Mouse (Mus musculus) lung, postnatal 0 days (tissue): ENCODE data around the gene Spag7. TPM values are rescaled to one million over a fixed set of nuclear protein-coding genes. Genes with fewer than 3 reads are reported as not detected.

ENCODE experiments used
- ATAC-seq: fragments of 200-750 bp; cut with Nextera tagmentation; 2 replicates; pipeline ENCODE4 v1.8.0; 2017; ENCODE audit warnings: moderate library complexity
- DNase-seq: peaks from one replicate; pipeline ENCODE4 v3.0.0-alpha.2; 2016; ENCODE audit warnings: low spot score
- H3K27ac ChIP-seq: fragments of 300-500 bp; sonication (generic); 2 replicates; pipeline ENCODE4 v1.5.1; 2014; ENCODE audit warnings: antibody characterized with exemption, mild to moderate bottlenecking, low read length, mixed read lengths
- H3K27me3 ChIP-seq: fragments of 300-500 bp; sonication (generic); replicated peaks from 2 replicates; pipeline ENCODE4 v1.6.1; 2014; ENCODE audit warnings: low read length, mixed read lengths; ENCODE audit not compliant: insufficient read depth
- H3K36me3 ChIP-seq: fragments of 300-500 bp; sonication (generic); 2 replicates; pipeline ENCODE4 v1.6.1; 2014; ENCODE audit warnings: low read length, mixed read lengths; ENCODE audit not compliant: insufficient read depth
- H3K4me1 ChIP-seq: fragments of 300-500 bp; sonication (generic); 2 replicates; pipeline ENCODE4 v1.6.1; 2014; ENCODE audit warnings: antibody characterized with exemption, low read depth, low read length, mixed read lengths; ENCODE audit not compliant: insufficient read depth
- H3K4me2 ChIP-seq: fragments of 300-500 bp; sonication (generic); replicated peaks from 2 replicates; pipeline ENCODE4 v1.6.1; 2014; ENCODE audit warnings: low read depth, mild to moderate bottlenecking, low read length, moderate library complexity, mixed read lengths
- H3K4me3 ChIP-seq: fragments of 300-500 bp; sonication (generic); 2 replicates; pipeline ENCODE4 v1.5.1; 2014; ENCODE audit warnings: low read depth, low read length
- H3K9ac ChIP-seq: fragments of 300-500 bp; sonication (generic); replicated peaks from 2 replicates; pipeline ENCODE4 v1.6.1; 2014; ENCODE audit warnings: low read depth, mild to moderate bottlenecking
- H3K9me3 ChIP-seq: fragments of 300-500 bp; sonication (generic); 2 replicates; pipeline ENCODE4 v1.6.1; 2016; ENCODE audit warnings: low read length, mixed read lengths
- CTCF ChIP-seq: IDR thresholded peaks from 2 replicates; pipeline ENCODE4 v1.5.1; 2016; ENCODE audit warnings: antibody characterized with exemption, mild to moderate bottlenecking
- EP300 ChIP-seq: IDR thresholded peaks from 2 replicates; pipeline ENCODE4 v1.6.1; 2016; ENCODE audit warnings: antibody characterized with exemption, mild to moderate bottlenecking, control low read depth
- WGBS: fragments of 180-500 bp; shearing (Covaris S2); extraction: QIAGEN DNeasy Blood & Tissue Kit; methylation state at CpG from one replicate; pipeline ENCODE4 v1.1.7; 2014; 5-methylcytosine and 5-hydroxymethylcytosine counted together
- polyA plus RNA-seq: library from polyadenylated mRNA; unstranded; fragments of >200 nt; fragmentation: Nextera tagmentation; extraction: Ambion mirVana; gene quantifications from 2 replicates; pipeline ENCODE4 v1.2.1, GENCODE M21; 2015

Gene Spag7
- polyA plus RNA-seq, 1 experiment from 2014 or later: 84.6 TPM

DNA sequence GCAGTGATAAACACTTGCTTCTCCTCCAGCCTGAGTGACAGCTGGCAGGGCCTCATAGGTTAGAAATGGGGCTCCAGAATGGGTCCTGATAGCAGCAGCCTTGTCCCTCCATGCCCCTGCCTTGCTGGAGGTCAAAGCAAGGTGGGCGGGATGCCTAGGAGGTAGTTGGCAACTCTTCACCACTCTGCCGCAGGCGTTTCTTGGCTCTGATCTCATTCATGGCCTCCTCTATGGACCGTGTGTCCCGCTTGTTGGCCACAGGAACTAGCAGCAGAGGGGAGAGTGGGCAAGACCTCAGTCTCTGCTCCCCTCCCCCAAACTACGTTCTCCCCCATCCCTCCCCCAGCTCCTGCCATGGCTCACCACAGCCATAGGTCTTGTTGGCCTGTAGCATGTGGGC lies 5.3 kb downstream of the Spag7 start:
- Histone ChIP-seq H3K9me3 (no peaks in the 10 kb centered on the region), H3K4me3 (no peak overlapping the region), H3K27ac (no peak overlapping the region), H3K36me3 (peaks cover 13% of the 10 kb centered on the region; the same call in 1 of the 2 replicates), H3K27me3 (no peaks in the 10 kb centered on the region), H3K4me1 (no peaks in the 10 kb centered on the region), H3K4me2 (no peak overlapping the region), H3K9ac (no peak overlapping the region)
- DNase-seq (no peak), ATAC-seq (no peak)
- TF ChIP-seq EP300: no peak
- TF ChIP-seq CTCF: no peak
- WGBS: 81% methylated on average over 6 of the region's 6 CpGs

DNA sequence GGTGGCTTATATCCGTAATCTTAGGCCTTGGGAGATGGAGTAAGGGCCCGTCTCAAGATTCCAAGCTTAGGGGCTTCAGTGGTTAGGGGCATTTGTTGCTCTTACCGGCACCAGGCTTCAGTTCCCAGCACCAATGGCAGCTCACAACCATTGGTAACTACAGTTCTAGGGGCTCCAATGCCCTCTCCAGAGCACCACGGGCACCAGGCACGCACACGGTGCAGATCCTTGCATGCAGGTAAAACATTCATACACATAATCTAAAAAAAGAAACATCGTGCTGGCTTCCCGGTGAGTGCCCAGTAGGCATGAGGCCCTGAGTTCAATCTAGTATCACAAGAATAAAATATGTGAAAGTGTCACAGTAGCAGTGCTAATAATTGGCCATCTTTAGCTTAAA lies 6.1 kb downstream of the Spag7 start:
- no peak for DNase-seq
- no peaks in the 10 kb centered on the region for H3K4me1 ChIP-seq
- no peaks in the 10 kb centered on the region for H3K9me3 ChIP-seq
- no peak overlapping the region for H3K27ac ChIP-seq
- ATAC-seq: no peak
- H3K4me3 ChIP-seq: no peak overlapping the region
- 86% methylated on average over 8 of the region's 8 CpGs for WGBS
- no peak overlapping the region for H3K4me2 ChIP-seq
- no peak overlapping the region for H3K9ac ChIP-seq
- H3K27me3 ChIP-seq: no peaks in the 10 kb centered on the region
- TF ChIP-seq EP300 (no peak), CTCF (no peak)
- peaks cover 13% of the 10 kb centered on the region; the same call in 1 of the 2 replicates for H3K36me3 ChIP-seq

DNA sequence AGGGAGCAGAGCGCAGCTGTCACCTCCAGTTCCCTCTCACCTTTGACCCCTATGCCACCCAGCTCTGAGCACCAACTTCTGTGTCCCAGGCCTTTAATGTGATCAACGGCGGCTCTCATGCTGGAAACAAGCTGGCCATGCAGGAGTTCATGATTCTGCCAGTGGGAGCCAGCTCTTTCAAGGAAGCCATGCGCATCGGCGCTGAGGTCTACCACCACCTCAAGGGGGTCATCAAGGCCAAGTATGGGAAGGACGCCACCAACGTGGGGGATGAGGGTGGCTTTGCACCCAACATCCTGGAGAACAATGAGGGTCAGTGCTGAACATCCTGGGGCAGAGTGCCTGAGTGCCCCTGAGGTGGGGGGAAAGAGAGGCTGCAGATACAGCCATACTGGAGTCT lies 8.6 kb downstream of the Spag7 start:
- 91% methylated on average over 8 of the region's 8 CpGs for WGBS
- TF ChIP-seq CTCF: no peak
- no peak for TF ChIP-seq EP300
- Histone ChIP-seq H3K9ac (no peak overlapping the region), H3K4me1 (peaks cover 10% of the 10 kb centered on the region), H3K4me3 (no peak overlapping the region), H3K27me3 (no peaks in the 10 kb centered on the region), H3K9me3 (no peaks in the 10 kb centered on the region), H3K36me3 (peaks cover 13% of the 10 kb centered on the region; the same call in 1 of the 2 replicates), H3K4me2 (no peak overlapping the region), H3K27ac (no peak overlapping the region)
- DNase-seq (no peak), ATAC-seq (no peak)

DNA sequence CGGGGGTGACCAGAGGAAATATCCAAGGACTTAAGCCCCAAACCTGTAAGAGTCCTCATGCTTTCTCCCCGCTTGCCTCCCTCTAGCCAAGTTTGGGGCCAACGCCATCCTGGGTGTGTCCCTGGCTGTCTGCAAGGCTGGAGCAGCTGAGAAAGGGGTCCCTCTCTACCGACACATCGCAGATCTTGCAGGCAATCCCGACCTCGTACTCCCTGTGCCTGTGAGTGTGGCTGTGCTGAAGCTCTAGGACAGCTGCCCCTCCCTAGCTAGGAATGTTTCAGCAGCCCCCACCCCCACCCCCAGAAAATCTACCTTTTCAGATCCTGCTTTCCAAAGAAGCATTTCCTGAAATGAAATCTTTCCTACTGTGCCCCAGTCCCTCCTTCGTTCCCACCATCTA lies 10.3 kb downstream of the Spag7 start:
- no peak overlapping the region for H3K4me3 ChIP-seq
- ATAC-seq (no peak), DNase-seq (no peak)
- no peaks in the 10 kb centered on the region for H3K27me3 ChIP-seq
- peaks cover 2% of the 10 kb centered on the region; the same call in 1 of the 2 replicates for H3K36me3 ChIP-seq
- H3K4me2 ChIP-seq: no peak overlapping the region
- TF ChIP-seq CTCF: no peak
- TF ChIP-seq EP300: no peak
- H3K9me3 ChIP-seq: no peaks in the 10 kb centered on the region
- 54% methylated on average over 8 of the region's 8 CpGs for WGBS
- no peak overlapping the region for H3K27ac ChIP-seq
- no peak overlapping the region; the same call in 1 of the 2 replicates for H3K9ac ChIP-seq
- H3K4me1 ChIP-seq: peaks cover 10% of the 10 kb centered on the region

DNA sequence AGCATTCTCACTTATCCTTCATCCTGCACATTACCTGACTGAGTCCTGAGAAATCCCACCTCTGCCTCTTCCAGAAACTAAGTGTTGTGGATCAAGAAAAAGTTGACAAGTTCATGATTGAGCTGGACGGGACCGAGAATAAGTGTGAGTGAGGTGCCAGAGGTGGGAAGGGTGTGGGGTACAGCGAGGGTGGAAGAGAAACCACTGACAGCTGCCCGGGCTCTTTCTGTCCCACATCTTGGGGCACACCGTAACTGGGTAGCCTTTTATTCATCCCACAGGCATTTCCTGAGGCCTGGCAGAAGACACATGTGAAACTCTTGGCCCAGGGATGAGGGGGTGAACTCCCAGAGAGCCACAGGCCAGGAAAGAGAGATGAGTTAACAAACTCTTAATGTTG lies 10.7 kb downstream of the Spag7 start:
- Histone ChIP-seq H3K27ac (no peak overlapping the region), H3K9me3 (no peaks in the 10 kb centered on the region), H3K4me1 (peaks cover 10% of the 10 kb centered on the region), H3K9ac (no peak overlapping the region; the same call in 1 of the 2 replicates), H3K27me3 (no peaks in the 10 kb centered on the region), H3K36me3 (no peaks in the 10 kb centered on the region), H3K4me2 (no peak overlapping the region), H3K4me3 (no peak overlapping the region)
- ATAC-seq: no peak
- TF ChIP-seq CTCF (no peak), EP300 (no peak)
- WGBS: 73% methylated on average over 5 of the region's 5 CpGs
- DNase-seq: no peak

DNA sequence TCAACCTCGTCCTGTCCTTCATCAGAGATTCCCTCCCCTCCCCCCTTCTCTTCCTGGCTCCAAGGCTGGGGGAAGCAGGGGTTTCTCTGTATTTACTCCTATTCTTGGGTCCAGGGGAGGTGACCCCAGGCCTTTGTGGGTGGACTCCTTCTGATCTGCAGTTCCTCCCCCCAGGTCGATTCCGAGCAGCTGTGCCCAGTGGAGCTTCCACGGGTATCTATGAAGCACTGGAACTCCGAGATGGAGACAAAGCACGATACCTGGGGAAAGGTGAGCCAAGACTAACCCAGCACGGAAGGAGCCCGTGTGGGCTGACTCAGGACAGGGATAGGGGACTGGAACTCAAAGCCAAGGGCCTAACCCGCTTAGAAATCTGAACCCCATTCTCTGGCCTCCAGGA lies 11.2 kb downstream of the Spag7 start:
- 53% methylated on average over 9 of the region's 9 CpGs for WGBS
- Histone ChIP-seq H3K27ac (no peak overlapping the region), H3K9me3 (no peaks in the 10 kb centered on the region), H3K4me2 (no peak overlapping the region), H3K9ac (no peak overlapping the region), H3K36me3 (no peaks in the 10 kb centered on the region), H3K27me3 (no peaks in the 10 kb centered on the region), H3K4me1 (peaks cover 10% of the 10 kb centered on the region), H3K4me3 (no peak overlapping the region)
- ATAC-seq (no peak), DNase-seq (no peak)
- TF ChIP-seq CTCF: no peak
- no peak for TF ChIP-seq EP300

DNA sequence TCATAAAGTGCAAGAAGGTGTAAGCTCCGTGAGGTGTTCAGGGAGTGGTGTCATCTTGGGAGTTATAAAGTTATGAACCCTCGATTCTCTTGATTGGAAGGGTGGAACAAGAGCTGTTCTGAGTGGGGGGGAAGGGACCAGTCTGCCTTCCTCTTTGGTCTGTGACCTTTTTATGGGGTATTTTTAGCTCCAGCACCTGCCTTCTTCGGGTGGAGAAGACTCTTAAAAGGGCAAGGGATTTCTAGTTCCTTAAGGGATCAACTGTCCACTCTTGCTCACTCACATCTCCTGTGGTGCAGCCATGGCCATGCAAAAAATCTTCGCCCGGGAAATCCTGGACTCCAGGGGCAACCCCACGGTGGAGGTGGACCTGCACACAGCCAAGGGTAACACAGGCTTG lies 11.6 kb downstream of the Spag7 start:
- no peak for DNase-seq
- H3K4me1 ChIP-seq: peaks cover 11% of the 10 kb centered on the region
- H3K4me3 ChIP-seq: no peak overlapping the region
- no peak overlapping the region for H3K27ac ChIP-seq
- WGBS: 46% methylated on average over 6 of the region's 6 CpGs
- no peaks in the 10 kb centered on the region for H3K36me3 ChIP-seq
- no peaks in the 10 kb centered on the region for H3K27me3 ChIP-seq
- H3K9me3 ChIP-seq: no peaks in the 10 kb centered on the region
- no peak for ATAC-seq
- no peak overlapping the region for H3K4me2 ChIP-seq
- TF ChIP-seq EP300 (no peak), CTCF (no peak)
- no peak overlapping the region for H3K9ac ChIP-seq
